Mouse (Mus musculus): ENCODE results near the gene Wdfy3.
"Not testable (repeated sequence)": the region's sequence is repeated elsewhere in the genome, so short reads cannot be mapped to it uniquely, and the experiment has no call there.

Wdfy3 gene

GRCm38 (mm10) chr5:101891694-101892416 lies 177.9 kb downstream of the Wdfy3 start:
- DNase-seq (ENCODE audit: low spot score in 2 of 2), result no peak

DNA sequence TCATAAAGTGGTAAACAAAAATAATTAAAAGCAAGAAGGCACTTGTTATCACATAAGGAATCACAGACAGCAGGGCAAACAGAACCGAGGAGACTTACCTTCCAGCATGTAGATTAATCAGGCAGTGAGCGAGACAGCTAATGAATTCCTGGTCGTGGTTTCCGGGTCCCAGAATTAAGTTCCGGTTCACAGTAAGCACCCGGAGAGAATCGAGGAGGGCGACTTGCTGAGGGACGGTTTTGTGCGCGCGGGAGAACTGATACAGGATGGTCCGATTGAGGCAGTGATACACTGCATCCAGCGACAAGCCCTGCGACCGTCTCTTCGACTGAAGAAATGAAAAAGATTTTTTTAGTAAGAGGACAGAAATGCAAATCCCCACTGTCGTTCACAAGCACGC lies 181.7 kb downstream of the Wdfy3 start:
- DNase-seq (ENCODE audit: low spot score in 2 of 2), result no peak

DNA sequence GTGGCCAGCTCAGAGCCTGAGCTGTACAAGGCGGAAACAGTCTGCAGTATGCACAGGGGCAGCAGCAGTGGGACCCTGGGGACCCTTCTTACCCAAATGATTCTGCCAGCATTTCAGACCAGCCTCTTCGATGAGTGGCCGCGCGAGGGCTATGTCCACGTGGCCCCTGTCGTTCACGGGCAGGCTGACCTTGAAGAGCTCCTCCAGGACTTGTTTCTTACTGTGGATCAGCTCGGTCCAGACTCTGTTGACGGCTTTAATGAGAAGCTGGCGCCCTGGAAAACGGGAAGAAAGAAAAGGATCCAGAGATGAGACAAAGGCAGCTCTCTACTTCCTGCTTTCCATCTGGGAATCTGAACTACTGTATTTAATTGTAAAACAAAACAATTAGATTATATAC lies 184.7 kb downstream of the Wdfy3 start:
- DNase-seq (ENCODE audit: low spot score in 2 of 2), result no peak

GRCm38 (mm10) chr5:101882191-101882590 lies 187.5 kb downstream of the Wdfy3 start:
- DNase-seq (ENCODE audit: low spot score in 2 of 2), result no peak

DNA sequence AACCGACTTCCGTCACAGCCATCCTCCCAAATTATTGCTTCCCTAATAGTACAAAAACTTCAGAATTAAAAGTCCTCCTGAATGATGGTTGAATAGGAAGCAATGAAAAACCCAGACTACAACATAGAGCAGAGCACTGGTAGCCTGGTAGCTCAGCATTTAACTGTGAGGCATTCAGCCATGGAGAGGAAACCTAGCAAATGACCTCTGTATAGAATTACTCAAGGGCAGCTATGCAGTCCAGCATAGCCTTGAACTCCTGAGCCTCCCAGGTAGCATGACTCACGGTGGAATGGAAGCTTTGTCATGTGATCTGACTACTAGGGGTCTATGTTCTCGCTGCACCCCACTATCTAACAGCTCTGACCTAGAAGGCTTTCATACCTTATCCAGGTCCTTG lies 189.8 kb downstream of the Wdfy3 start:
- no peak for DNase-seq (ENCODE audit: low spot score in 2 of 2)

- no peak for DNase-seq (ENCODE audit: low spot score in 2 of 2)
These were observed 191.3 kb downstream of the Wdfy3 start for GRCm38 (mm10) chr5:101878403-101878802.

GRCm38 (mm10) chr5:101876185-101876584 lies 193.5 kb downstream of the Wdfy3 start:
- no peak for DNase-seq (ENCODE audit: low spot score in 2 of 2)

- DNase-seq (ENCODE audit: low spot score in 2 of 2), result no peak
These were observed 203.0 kb downstream of the Wdfy3 start for GRCm38 (mm10) chr5:101866722-101867121.

GRCm38 (mm10) chr5:101863946-101864345 lies 205.8 kb downstream of the Wdfy3 start:
- DNase-seq (ENCODE audit: low spot score in 2 of 2), result no peak

DNA sequence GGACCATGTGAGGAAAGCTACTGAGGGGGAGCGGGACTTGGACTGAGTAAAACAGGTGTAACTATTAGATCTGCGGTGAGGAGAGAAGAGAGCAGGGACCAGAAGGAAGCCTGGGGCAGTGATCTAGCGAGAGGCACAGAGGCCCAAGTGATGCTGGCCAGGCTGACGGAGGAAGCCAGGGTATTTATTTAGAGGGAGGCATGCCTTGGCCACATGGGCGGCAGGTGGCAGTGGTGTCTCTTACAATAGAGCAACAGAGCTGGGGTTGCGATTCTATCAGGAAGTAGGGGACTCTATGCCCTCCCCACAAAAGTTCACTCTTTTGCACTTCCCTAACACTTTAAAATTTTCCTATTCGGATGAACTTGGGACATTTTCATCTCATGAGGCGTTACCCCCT lies 207.1 kb downstream of the Wdfy3 start:
- DNase-seq (ENCODE audit: low spot score in 2 of 2), result no peak

DNA sequence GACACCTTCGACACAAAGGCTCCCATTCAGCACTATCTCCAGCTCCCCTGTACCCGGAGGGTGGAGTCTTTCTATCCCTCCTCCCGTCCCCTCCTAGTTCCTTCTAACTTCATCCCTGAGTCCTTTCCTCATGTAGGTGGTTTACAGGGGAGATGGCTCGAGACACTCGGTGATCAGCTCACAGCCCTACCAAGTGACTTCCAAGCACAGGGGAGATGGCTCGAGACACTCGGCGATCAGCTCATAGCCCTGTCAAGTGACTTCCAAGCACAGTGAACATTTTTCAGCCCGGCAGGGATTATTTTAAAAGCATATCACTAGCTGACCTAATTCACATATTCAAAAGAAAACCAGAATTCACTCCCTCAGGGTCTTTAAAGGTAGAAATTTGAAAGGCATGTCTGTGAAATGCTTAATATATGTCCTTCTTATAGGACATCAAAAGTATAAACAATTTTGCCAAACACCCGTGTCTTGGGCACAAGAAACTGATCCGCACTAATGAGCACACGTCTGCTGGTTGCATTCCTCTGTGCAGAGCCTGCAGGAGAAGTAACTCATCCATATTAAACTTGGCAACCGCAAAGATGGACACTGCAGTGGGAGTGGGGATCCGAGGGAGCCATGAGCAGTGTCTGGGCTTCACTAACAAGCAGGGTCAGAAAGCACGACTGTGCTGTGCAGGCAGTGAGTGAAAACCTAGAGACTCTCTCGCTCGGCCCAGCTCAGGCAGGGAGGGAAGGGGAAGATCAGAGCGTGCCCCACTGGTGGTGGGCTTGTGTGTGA lies 207.7 kb downstream of the Wdfy3 start:
- DNase-seq (ENCODE audit: low spot score in 2 of 2), result no peak

- no peak for DNase-seq (ENCODE audit: low spot score in 2 of 2)
These were observed 210.8 kb downstream of the Wdfy3 start for GRCm38 (mm10) chr5:101858891-101859436.

- DNase-seq (ENCODE audit: low spot score in 2 of 2), result no peak
These were observed 214.2 kb downstream of the Wdfy3 start for GRCm38 (mm10) chr5:101855475-101855874.

DNA sequence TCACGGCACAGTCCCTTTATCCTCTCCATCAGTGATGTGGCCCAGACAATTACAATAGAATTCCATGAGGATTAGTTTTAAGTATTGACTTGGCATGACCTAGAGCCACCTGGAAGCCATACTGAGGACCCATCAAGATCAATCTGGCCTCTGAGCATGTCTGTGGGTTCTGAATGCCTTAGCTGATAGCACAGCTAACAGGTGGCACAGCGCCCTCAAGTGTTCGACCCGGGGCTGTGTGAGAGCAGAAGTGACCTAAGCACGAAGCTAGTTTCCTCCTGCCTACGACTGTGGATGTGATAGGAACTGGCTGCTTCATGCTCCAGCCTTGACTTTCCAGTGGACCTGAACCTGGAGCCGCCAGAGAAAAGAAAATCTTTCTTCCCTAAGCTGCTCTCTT lies 215.1 kb downstream of the Wdfy3 start:
- DNase-seq (ENCODE audit: low spot score in 2 of 2), result no peak

- DNase-seq (ENCODE audit: low spot score in 2 of 2), result no peak
These were observed 215.6 kb downstream of the Wdfy3 start for GRCm38 (mm10) chr5:101854100-101854499.

DNA sequence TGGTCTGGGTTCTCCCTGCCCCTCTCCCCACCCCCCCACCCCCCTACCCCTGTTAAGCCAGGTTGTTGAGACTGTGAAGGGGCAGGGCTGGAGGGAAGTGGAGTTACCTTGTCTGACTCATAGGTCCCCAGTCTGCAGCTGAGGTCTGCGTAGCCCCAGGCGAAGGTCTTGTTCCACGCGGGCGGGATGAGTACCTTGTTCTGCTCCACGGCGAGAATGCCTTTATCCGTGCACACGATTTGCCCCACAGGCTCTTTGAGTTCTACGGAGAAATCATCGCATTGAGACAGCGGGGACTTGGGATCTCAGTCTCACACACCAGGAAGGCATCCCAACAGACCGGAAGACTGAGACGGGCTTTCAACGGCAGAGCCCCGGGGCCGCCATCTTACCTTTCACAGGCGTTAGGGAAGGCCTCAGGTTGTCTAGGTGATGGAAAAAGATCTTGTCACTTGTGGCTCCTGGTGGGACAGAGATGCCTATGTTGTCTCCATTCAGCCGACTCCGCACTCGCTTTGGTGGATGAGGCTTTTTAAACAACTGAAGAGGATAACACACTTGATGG lies 217.5 kb downstream of the Wdfy3 start:
- DNase-seq (ENCODE audit: low spot score in 2 of 2), result no peak

DNA sequence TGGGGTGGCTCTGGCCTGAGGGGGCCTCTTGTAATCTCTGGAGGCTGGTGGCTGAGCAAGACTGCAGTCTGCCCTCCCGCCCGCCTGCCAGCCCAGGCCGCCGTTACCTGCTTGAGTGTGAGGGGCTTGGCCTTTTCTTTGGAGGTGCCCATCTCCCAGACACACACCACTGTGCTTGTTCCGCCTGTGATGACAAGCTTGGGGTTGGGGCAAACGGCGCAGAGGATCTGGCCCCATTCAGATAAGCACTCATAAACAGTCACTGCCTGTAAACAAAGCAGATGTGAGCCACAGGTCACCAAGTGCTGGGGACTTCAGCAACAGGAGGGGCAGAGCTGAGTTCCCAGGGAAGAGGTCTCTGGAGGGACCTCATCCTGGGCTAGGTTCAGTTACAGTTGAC lies 218.6 kb downstream of the Wdfy3 start:
- DNase-seq (ENCODE audit: low spot score in 2 of 2), result no peak

DNA sequence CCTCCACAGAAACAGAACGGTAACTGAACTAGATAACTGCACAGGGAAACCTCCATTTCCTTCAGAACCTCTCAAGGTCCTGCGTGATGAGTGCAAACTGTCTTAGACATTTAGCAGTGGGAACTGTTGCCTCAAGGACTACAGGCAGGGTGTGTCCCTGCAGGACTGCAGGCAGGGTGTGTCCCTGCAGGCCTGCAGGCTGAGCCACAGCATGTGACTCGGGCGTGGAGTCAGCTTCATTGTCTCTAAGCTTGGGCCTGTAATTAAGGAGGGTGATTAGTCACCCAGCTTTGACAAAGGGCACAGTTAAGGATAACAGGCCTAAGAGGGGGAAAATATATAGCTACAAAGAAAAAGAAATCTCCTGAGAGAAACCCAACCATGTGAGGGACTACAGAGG lies 222.0 kb downstream of the Wdfy3 start:
- no peak for DNase-seq (ENCODE audit: low spot score in 2 of 2)

DNA sequence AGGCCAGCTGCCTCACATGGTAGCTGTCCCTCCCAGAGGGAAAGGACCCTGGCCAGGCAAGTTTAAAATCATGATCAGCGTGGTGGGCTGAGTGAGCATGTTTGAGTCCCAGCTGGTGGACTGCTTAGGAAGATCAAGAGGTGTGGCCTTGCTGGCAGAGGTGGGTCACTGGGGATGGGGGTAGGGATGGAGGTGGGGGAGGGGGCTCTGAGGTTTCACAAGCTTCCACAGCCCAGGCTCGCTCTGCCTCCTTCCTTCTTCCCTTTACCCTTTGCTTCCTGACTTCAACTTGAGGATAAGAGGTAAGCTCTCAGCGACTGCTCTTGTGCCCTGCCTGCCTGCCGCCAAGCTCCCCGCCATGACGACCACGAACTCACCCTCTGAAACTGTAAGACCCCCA lies 222.4 kb downstream of the Wdfy3 start:
- DNase-seq (ENCODE audit: low spot score in 2 of 2), result no peak

GRCm38 (mm10) chr5:101845930-101846329 lies 223.8 kb downstream of the Wdfy3 start:
- no peak for DNase-seq (ENCODE audit: low spot score in 2 of 2)

GRCm38 (mm10) chr5:101845011-101845410 lies 224.7 kb downstream of the Wdfy3 start:
- DNase-seq (ENCODE audit: low spot score in 2 of 2), result no peak

GRCm38 (mm10) chr5:101840476-101840875 lies 229.2 kb downstream of the Wdfy3 start:
- no peak for DNase-seq (ENCODE audit: low spot score in 2 of 2)

DNA sequence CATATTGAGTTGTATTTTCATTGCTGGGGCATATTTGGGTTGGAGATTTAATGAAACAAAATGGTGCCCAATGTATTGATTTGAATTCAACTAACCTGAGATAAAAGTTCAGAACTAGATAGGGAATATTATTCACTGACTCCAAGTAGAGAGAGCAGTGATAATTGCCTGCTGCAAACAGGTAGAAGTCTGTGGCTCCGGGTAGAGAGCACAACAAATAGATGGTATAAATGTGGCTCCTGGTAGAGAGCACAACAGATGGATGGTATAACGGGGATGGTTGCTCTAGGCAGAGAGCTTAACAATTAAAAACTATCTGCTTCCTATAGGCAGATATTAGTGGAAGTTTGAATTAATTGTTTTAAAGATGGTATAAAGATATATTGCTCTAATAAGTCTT lies 232.1 kb downstream of the Wdfy3 start:
- not testable (repeated sequence) for DNase-seq (ENCODE audit: low spot score in 2 of 2)
